Mouse (Mus musculus): ENCODE measurements around the gene 0610040J01Rik. TPM values are rescaled to one million over a fixed set of nuclear protein-coding genes. Genes with fewer than 3 reads are reported as not detected.
A peak's percentile ranks its signal among the peaks of the same experiment; 100 is the strongest.

The 0610040J01Rik gene
- 2.8 and 3.6 TPM in 2 replicates for polyA plus RNA-seq (2015; fragmentation: Nextera tagmentation; extraction: Ambion mirVana)

GRCm38 (mm10) chr5:63811819-63812508 is at the start of gene 0610040J01Rik:
Gene 0610040J01Rik (plus strand): TSS chr5:63812363.
- Histone ChIP-seq H3K27me3 (peaks cover 9% of the 10 kb centered on the region; the same call in 1 of the 2 replicates), H3K4me2 (peak within 1 kb of the TSS; percentile 99), H3K27ac (replicated peaks) (no peak within 1 kb of the TSS), H3K36me3 (peaks cover 9% of the 10 kb centered on the region; the same call in 1 of the 2 replicates), H3K9ac (peak within 1 kb of the TSS; percentile 48), H3K4me3 (peak within 1 kb of the TSS; percentile 61), H3K4me1 (replicated peaks) (peaks cover 8% of the 10 kb centered on the region), H3K9me3 (0 out of 2 replicates have a peak, but pooled peaks cover 2% of the 10 kb centered on the region)
- 3% methylated on average over 42 of the region's 42 CpGs for WGBS
- ATAC-seq (ENCODE audit: low FRiP score, low read depth), result peak; percentile 91

DNA sequence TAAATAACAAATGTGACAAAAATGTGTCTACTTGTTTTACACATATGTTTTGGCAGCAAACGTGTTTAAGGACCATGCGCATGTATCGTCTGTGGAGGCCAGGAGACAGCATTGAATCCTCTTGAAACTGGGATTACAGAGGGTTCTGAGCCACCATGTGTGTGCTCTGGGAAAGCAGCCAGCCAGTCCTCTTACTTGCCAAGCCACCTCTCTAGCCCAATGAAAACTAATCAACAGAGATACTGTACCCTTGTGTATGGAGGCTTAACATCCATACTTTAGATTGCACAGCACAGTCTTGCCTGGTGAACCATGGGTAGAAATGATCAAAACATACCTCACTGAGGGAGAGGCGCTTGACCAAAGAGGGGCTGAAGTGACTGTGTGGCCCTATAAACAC is 46.3 kb upstream of the 0610040J01Rik start:
- 79% methylated on average over 4 of the region's 4 CpGs for WGBS
- Histone ChIP-seq H3K9me3 (no peaks in the 10 kb centered on the region), H3K9ac (no peak overlapping the region), H3K36me3 (no peaks in the 10 kb centered on the region), H3K4me1 (replicated peaks) (0 out of 2 replicates have a peak, but pooled peaks cover 7% of the 10 kb centered on the region), H3K27me3 (no peaks in the 10 kb centered on the region), H3K27ac (replicated peaks) (no peak overlapping the region), H3K4me3 (no peak overlapping the region), H3K4me2 (no peak overlapping the region)
- no peak; the same call in 1 of the 2 replicates for ATAC-seq (ENCODE audit: low FRiP score, low read depth)

DNA sequence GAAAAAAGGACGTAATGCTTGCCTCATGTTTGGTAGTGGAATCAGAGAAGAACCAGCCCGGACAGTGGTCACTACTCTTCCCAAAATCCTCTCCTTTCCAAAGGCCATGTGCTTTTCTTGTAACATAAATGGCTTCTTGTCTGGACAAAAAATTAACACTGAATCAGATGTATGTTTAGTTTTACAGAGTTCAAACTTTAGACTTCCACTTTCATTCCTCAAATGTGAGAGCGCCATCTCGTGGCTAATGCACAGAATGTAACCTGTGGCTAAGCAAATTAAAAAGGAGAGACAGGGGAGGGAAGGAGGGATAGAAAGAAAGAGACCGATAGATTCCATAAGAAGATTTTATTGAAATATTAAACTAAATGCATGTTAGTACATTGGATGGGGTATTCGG is 45.4 kb upstream of the 0610040J01Rik start:
- no peak overlapping the region for H3K4me2 ChIP-seq
- ATAC-seq (ENCODE audit: low FRiP score, low read depth), result no peak

GRCm38 (mm10) chr5:63767464-63767863 is 44.7 kb upstream of the 0610040J01Rik start:
- Histone ChIP-seq H3K4me2 (peak overlapping the region; percentile 32), H3K27ac (replicated peaks) (no peak overlapping the region), H3K9me3 (no peaks in the 10 kb centered on the region), H3K9ac (no peak overlapping the region), H3K36me3 (no peaks in the 10 kb centered on the region), H3K27me3 (no peaks in the 10 kb centered on the region), H3K4me1 (replicated peaks) (0 out of 2 replicates have a peak, but pooled peaks cover 7% of the 10 kb centered on the region), H3K4me3 (no peak overlapping the region)
- 55% methylated on average over 8 of the region's 8 CpGs for WGBS
- no peak for ATAC-seq (ENCODE audit: low FRiP score, low read depth)

More for the DNA sequence above, 45.4 kb upstream of the 0610040J01Rik start:
- no peak overlapping the region for H3K9ac ChIP-seq
- H3K4me1 ChIP-seq (replicated peaks), result 0 out of 2 replicates have a peak, but pooled peaks cover 7% of the 10 kb centered on the region
- 47% methylated on average over 6 of the region's 6 CpGs for WGBS
- no peaks in the 10 kb centered on the region for H3K36me3 ChIP-seq
- no peak overlapping the region for H3K4me3 ChIP-seq
- H3K9me3 ChIP-seq, result no peaks in the 10 kb centered on the region
- no peaks in the 10 kb centered on the region for H3K27me3 ChIP-seq
- no peak overlapping the region for H3K27ac ChIP-seq (replicated peaks)

DNA sequence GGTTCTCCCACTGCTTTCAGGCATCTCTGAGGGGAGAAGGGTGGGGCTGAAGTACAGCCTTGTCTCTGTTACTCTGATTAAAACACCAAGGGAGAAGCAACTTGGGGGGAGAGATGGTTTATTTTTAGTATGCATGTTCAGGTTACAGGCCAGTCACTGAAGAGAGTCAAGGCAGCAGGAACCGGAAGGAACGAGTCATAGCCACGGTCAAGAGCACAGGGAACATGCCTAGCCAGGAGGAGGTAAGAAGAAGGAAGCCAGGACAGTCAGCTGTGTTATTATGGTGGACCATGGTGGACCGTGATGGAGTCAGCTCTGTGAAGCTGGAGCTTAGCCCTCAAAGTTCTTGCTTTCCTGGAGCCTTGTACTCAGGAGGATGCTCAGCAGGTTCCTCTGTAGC is 43.9 kb upstream of the 0610040J01Rik start:
- Histone ChIP-seq H3K9ac (no peak overlapping the region), H3K27ac (replicated peaks) (no peak overlapping the region), H3K9me3 (no peaks in the 10 kb centered on the region), H3K36me3 (no peaks in the 10 kb centered on the region), H3K4me1 (replicated peaks) (0 out of 2 replicates have a peak, but pooled peaks cover 7% of the 10 kb centered on the region), H3K4me3 (no peak overlapping the region), H3K4me2 (peak overlapping the region; percentile 32), H3K27me3 (no peaks in the 10 kb centered on the region)
- ATAC-seq (ENCODE audit: low FRiP score, low read depth), result no peak
- WGBS, result 86% methylated on average over 4 of the region's 4 CpGs

DNA sequence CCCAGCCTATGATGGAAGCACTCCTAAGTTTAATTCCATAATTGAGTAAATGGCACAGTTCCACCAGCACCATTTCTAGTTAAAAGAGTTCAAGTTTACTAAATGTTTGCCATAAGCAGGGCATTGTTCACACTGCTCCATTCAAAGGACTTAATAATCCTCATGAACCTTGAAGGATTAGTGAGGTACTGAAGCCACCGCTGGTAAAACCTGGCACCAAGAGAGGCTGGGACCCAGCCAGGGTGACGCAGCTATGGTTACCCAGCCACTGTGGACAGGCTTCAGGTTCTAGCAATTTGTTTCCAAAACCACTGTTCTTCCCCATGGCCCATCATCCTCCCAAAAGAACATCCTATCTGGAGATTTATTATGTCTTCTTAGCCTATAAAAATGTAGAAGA is 39.2 kb upstream of the 0610040J01Rik start:
- H3K27me3 ChIP-seq, result no peaks in the 10 kb centered on the region
- no peak overlapping the region for H3K4me2 ChIP-seq
- H3K27ac ChIP-seq (replicated peaks), result no peak overlapping the region
- H3K4me1 ChIP-seq (replicated peaks), result no peaks in the 10 kb centered on the region
- H3K9ac ChIP-seq, result no peak overlapping the region
- no peak overlapping the region for H3K4me3 ChIP-seq
- WGBS, result 69% methylated on average over 2 of the region's 2 CpGs
- H3K9me3 ChIP-seq, result no peaks in the 10 kb centered on the region
- no peaks in the 10 kb centered on the region for H3K36me3 ChIP-seq
- ATAC-seq (ENCODE audit: low FRiP score, low read depth), result no peak

GRCm38 (mm10) chr5:63773603-63774002 is 38.6 kb upstream of the 0610040J01Rik start:
- WGBS, result 48% methylated on average over 1 of the region's 1 CpGs
- H3K9me3 ChIP-seq, result no peaks in the 10 kb centered on the region
- no peaks in the 10 kb centered on the region for H3K27me3 ChIP-seq
- no peak for ATAC-seq (ENCODE audit: low FRiP score, low read depth)
- H3K4me3 ChIP-seq, result no peak overlapping the region
- H3K36me3 ChIP-seq, result no peaks in the 10 kb centered on the region
- H3K9ac ChIP-seq, result no peak overlapping the region
- H3K4me1 ChIP-seq (replicated peaks), result no peaks in the 10 kb centered on the region
- H3K4me2 ChIP-seq, result no peak overlapping the region
- no peak overlapping the region for H3K27ac ChIP-seq (replicated peaks)

DNA sequence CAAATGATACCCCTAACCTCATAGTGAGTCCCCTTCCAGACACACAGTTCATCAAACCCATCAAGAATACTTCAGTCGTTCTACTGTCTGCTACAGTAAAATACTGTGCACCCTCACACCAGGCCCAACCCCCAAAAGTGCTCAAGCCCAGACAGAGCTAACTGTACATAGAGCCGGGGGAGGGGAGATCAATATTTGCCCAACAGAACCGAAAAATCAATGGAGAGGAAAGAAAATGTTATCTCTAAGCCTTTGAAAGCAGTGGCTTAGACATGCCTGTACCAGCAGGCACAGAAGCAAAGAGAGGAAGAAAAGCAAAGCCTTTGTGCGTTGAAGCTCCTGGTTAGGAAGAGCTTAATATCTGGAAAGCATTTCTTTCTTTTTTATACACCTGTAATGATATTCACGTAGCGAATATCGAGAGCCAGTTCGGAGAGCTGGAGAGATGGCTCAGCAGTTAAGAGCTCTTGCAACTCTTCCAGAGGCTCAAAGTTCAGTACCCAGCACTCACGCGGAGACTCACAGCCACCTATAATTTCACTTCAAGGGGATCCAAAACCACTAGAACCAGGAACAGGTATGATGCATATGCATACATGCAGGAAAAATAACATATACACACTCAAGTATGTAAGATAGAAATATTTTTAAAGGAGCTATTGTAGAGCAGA is 23.9 kb upstream of the 0610040J01Rik start:
- Histone ChIP-seq H3K9ac (no peak overlapping the region), H3K27ac (replicated peaks) (no peak overlapping the region), H3K4me2 (no peak overlapping the region), H3K4me3 (no peak overlapping the region), H3K9me3 (no peaks in the 10 kb centered on the region), H3K4me1 (replicated peaks) (no peaks in the 10 kb centered on the region), H3K27me3 (no peaks in the 10 kb centered on the region), H3K36me3 (no peaks in the 10 kb centered on the region)
- 95% methylated on average over 10 of the region's 10 CpGs for WGBS
- ATAC-seq (ENCODE audit: low FRiP score, low read depth), result no peak

DNA sequence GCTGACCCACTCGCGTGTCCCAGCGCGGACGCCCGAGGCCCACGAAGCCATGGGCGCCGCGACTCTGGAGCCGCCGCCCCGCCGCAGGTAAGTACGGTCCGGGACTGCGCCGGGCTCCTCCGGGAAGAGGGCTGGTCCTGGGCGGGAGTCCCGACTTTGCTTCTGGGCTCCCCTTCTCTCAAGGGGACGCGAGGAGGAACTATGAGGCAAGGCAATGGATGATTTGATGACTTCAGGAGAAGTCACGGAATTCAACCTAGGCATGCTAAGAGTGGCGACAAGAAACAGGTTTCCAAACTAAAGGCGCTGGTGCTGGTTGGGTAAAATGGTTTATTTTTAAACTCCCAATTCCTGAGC is 324 bp downstream of the 0610040J01Rik start:
- H3K4me1 ChIP-seq (replicated peaks), result peaks cover 8% of the 10 kb centered on the region
- no peaks in the 10 kb centered on the region for H3K9me3 ChIP-seq
- H3K4me2 ChIP-seq, result peak overlapping the region; percentile 99
- no peak; the same call in 1 of the 2 replicates for ATAC-seq (ENCODE audit: low FRiP score, low read depth)
- peaks cover 9% of the 10 kb centered on the region; the same call in 1 of the 2 replicates for H3K27me3 ChIP-seq
- no peak overlapping the region for H3K27ac ChIP-seq (replicated peaks)
- peak overlapping the region; percentile 48 for H3K9ac ChIP-seq
- H3K36me3 ChIP-seq, result 0 out of 2 replicates have a peak, but pooled peaks cover 6% of the 10 kb centered on the region
- 2% methylated on average over 25 of the region's 26 CpGs for WGBS
- H3K4me3 ChIP-seq, result peak overlapping the region; percentile 61

- 92% methylated on average over 7 of the region's 7 CpGs for WGBS
- Histone ChIP-seq H3K36me3 (no peaks in the 10 kb centered on the region), H3K27ac (replicated peaks) (no peak overlapping the region), H3K4me2 (no peak overlapping the region), H3K9ac (no peak overlapping the region), H3K9me3 (no peaks in the 10 kb centered on the region), H3K4me1 (replicated peaks) (peaks cover 8% of the 10 kb centered on the region), H3K27me3 (peaks cover 7% of the 10 kb centered on the region; the same call in 1 of the 2 replicates), H3K4me3 (no peak overlapping the region)
- ATAC-seq (ENCODE audit: low FRiP score, low read depth), result no peak
These were observed 4.5 kb downstream of the 0610040J01Rik start for GRCm38 (mm10) chr5:63816643-63817042.

DNA sequence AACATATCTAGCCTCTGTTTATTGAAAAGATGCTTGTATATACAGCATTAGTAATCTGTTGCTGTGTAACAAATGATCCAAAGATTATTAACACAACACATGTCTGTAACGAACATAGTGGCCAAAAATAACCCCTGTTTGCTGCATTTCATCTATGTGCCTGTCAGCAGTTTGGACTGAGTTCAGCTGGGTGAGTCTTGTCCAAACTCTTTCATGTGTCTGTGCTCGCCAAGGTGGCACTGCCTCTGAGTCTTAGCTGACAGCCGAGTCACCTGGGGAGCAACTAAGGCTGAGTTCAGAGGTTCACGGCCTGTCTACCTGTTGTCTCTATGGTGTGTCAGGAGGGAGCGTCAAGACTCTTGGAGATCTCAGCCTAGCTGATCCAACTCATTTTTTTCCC is 5.1 kb downstream of the 0610040J01Rik start:
- WGBS, result 84% methylated on average over 5 of the region's 5 CpGs
- no peak for ATAC-seq (ENCODE audit: low FRiP score, low read depth)

DNA sequence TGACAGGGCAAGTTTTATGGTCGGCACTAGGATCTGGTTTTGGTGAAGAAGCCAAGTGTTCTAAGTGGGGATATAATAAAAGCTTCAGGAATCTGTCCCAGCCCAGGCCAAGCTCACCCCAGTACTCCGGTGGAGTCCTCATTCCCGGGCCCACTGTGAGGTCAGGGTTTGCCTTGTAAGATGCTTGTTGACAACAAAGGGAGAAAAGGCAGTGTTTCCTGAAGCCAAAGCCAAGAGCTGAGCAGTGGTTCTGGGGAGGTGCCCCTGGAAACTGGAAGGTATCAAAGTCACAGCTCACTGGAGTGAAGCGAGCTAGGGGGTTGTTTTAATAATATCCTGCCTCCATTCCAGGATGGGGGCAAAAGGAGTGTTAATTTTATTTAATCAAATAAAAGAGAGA is 6.8 kb downstream of the 0610040J01Rik start:
- Histone ChIP-seq H3K4me3 (no peak overlapping the region), H3K9me3 (no peaks in the 10 kb centered on the region), H3K4me2 (no peak overlapping the region), H3K27me3 (no peaks in the 10 kb centered on the region), H3K4me1 (replicated peaks) (no peaks in the 10 kb centered on the region), H3K9ac (no peak overlapping the region), H3K36me3 (no peaks in the 10 kb centered on the region), H3K27ac (replicated peaks) (no peak overlapping the region)
- WGBS, result 56% methylated on average over 4 of the region's 4 CpGs
- no peak for ATAC-seq (ENCODE audit: low FRiP score, low read depth)

More for the DNA sequence above, 5.1 kb downstream of the 0610040J01Rik start:
- H3K4me3 ChIP-seq, result no peak overlapping the region
- peaks cover 6% of the 10 kb centered on the region for H3K4me1 ChIP-seq (replicated peaks)
- H3K4me2 ChIP-seq, result no peak overlapping the region
- H3K9ac ChIP-seq, result no peak overlapping the region
- H3K27me3 ChIP-seq, result peaks cover 6% of the 10 kb centered on the region; the same call in 1 of the 2 replicates
- no peaks in the 10 kb centered on the region for H3K9me3 ChIP-seq
- H3K36me3 ChIP-seq, result no peaks in the 10 kb centered on the region
- no peak overlapping the region for H3K27ac ChIP-seq (replicated peaks)

Data from hindbrain, embryonic 15.5 days (tissue).